ENCODE assay signal across 8 mouse cellular contexts in the genomic region with DNA sequence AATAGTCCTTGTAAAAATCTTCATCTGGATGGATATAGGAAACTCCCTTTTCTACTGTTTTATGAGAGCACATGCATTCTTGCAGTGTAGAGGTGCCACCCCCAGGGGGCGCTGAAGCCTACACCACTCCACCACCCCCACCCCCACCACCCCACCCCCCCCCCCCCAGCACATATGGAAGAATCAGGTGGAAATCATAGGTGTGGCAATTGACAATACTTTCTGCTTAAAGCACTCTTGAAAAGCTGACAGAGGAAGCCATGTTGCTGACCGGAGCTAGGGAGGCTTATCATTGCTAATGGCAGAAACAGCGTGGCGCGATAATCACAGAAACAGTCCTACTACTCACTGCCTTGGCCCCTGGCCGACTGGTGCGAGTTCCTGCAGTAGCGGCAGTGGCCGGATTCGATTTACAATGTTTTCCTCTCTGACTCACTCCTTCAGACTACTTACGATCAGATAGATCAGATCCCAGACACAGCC.
DNase-seq lines count a peak whose midpoint lies in the region; ATAC-seq and TF ChIP-seq lines count a peak whose summit lies in the region.
"Had no signal": no experiment of that assay in that cellular context is flagged by ENCODE, and none has a peak within 500 bp of the region (broad histone marks: within the 10 kb centered on the region; RNA-seq: fewer than 3 reads in every experiment).

No protein-coding gene starts in this region.

- no peak for TF ChIP-seq POLR2A in testis, adult 2 months (IDR thresholded peaks at IDR 0.05; ENCODE audit: control insufficient read depth, low read depth, low read length)
- TF ChIP-seq POLR2A in cortical plate, adult 2 months (IDR thresholded peaks at IDR 0.05; ENCODE audit: extremely low read depth, insufficient read depth, low read length), result no peak
- TF ChIP-seq POLR2A in small intestine, adult 2 months (IDR thresholded peaks at IDR 0.05; ENCODE audit: low read depth, low read length), result no peak

- H3K4me3 ChIP-seq in testis, adult 2 months (ENCODE audit: control insufficient read depth, low read depth, low read length), result peak overlapping the region; percentile 32
- no peak overlapping the region for H3K4me3 ChIP-seq in cortical plate, adult 2 months (ENCODE audit: insufficient read depth, low read length)
- H3K4me3 ChIP-seq in heart, embryonic 10.5 days, result peak overlapping the region; percentile 43
- peak overlapping the region; percentile 14; the same call in 1 of the 2 replicates for H3K4me3 ChIP-seq in small intestine, adult 2 months (ENCODE audit: low read depth, low read length)
- no peak overlapping the region for H3K4me3 ChIP-seq in midbrain, embryonic 16.5 days (ENCODE audit: low read depth, low read length)
- H3K4me3 ChIP-seq: erythroblast, embryonic 14.5 days had no signal

- no peak for ATAC-seq in midbrain, embryonic 16.5 days

- no peak for DNase-seq in testis, postnatal 14 days (ENCODE audit: low spot score)
- DNase-seq in heart, embryonic 10.5 days (ENCODE audit: low spot score), result peak; percentile 77
- DNase-seq in kidney, postnatal 4 days, result peak; percentile 74 to 79

- H3K27me3 ChIP-seq in testis, adult 2 months (ENCODE audit: control insufficient read depth, insufficient read depth, low read length), result no peaks in the 10 kb centered on the region
- no peaks in the 10 kb centered on the region for H3K27me3 ChIP-seq in heart, embryonic 10.5 days (ENCODE audit: insufficient read depth, poor library complexity, severe bottlenecking)
- H3K27me3 ChIP-seq in small intestine, adult 2 months (ENCODE audit: control insufficient read depth, insufficient read depth, low read length), result no peaks in the 10 kb centered on the region
- no peaks in the 10 kb centered on the region for H3K27me3 ChIP-seq in midbrain, embryonic 16.5 days (ENCODE audit: control insufficient read depth, insufficient read depth, low read depth, low read length)

- TF ChIP-seq CTCF in testis, adult 2 months (IDR thresholded peaks at IDR 0.05; ENCODE audit: control insufficient read depth, insufficient read depth, insufficient replicate concordance, low read depth, low read length), result peak; percentile 50; the same call in 1 of the 2 replicates
- peak; percentile 32 for TF ChIP-seq CTCF in cortical plate, adult 2 months (IDR thresholded peaks at IDR 0.05; ENCODE audit: extremely low read depth, insufficient read depth, low read length)
- TF ChIP-seq CTCF in small intestine, adult 2 months (IDR thresholded peaks at IDR 0.05; ENCODE audit: extremely low read depth, insufficient read length, insufficient replicate concordance, low read depth, low read length), result peak; percentile 53; the same call in 1 of the 2 replicates

- peaks cover 4% of the 10 kb centered on the region for H3K4me1 ChIP-seq in testis, adult 2 months (ENCODE audit: control insufficient read depth, insufficient read depth, low read length)
- H3K4me1 ChIP-seq in cortical plate, adult 2 months (ENCODE audit: control insufficient read depth, insufficient read depth, low read length), result peaks cover 2% of the 10 kb centered on the region
- peaks cover 23% of the 10 kb centered on the region for H3K4me1 ChIP-seq in heart, embryonic 10.5 days
- H3K4me1 ChIP-seq in small intestine, adult 2 months (ENCODE audit: control insufficient read depth, insufficient read depth, insufficient read length, low read length), result no peaks in the 10 kb centered on the region
- H3K4me1 ChIP-seq in midbrain, embryonic 16.5 days (ENCODE audit: control insufficient read depth, insufficient read depth, low read length), result peaks cover 4% of the 10 kb centered on the region; the same call in 1 of the 2 replicates

- H3K9ac ChIP-seq in midbrain, embryonic 16.5 days (ENCODE audit: low read depth, low read length), result no peak overlapping the region

- H3K4me2 ChIP-seq in midbrain, embryonic 16.5 days (ENCODE audit: low read length), result no peak overlapping the region

- WGBS in heart, embryonic 10.5 days, result 11% methylated on average over 11 of the region's 11 CpGs
- 21% methylated on average over 11 of the region's 11 CpGs for WGBS in small intestine, adult 2 months
- 49% methylated on average over 11 of the region's 11 CpGs for whole genome bisulfite sequencing in midbrain, embryonic 16.5 days

- H3K27ac ChIP-seq in testis, adult 2 months (ENCODE audit: control insufficient read depth, insufficient read depth, low read depth, low read length), result no peak overlapping the region
- H3K27ac ChIP-seq in cortical plate, adult 2 months (ENCODE audit: insufficient read depth, low read length), result no peak overlapping the region
- H3K27ac ChIP-seq in heart, embryonic 10.5 days, result peak overlapping the region; percentile 67
- H3K27ac ChIP-seq in small intestine, adult 2 months (ENCODE audit: insufficient read depth, low read depth, low read length), result no peak overlapping the region
- no peak overlapping the region for H3K27ac ChIP-seq in midbrain, embryonic 16.5 days (ENCODE audit: low read length)

- H3K9me3 ChIP-seq in heart, embryonic 10.5 days, result no peaks in the 10 kb centered on the region
- H3K9me3 ChIP-seq in midbrain, embryonic 16.5 days (replicated peaks; ENCODE audit: control insufficient read depth, low read length, poor library complexity, severe bottlenecking), result no peaks in the 10 kb centered on the region

- H3K36me3 ChIP-seq in testis, adult 2 months (ENCODE audit: control insufficient read depth, insufficient read depth, low read length), result no peaks in the 10 kb centered on the region
- H3K36me3 ChIP-seq in heart, embryonic 10.5 days, result no peaks in the 10 kb centered on the region
- H3K36me3 ChIP-seq in small intestine, adult 2 months (ENCODE audit: control insufficient read depth, insufficient read depth, low read length), result no peaks in the 10 kb centered on the region
- H3K36me3 ChIP-seq in midbrain, embryonic 16.5 days (ENCODE audit: control insufficient read depth, insufficient read depth, low read length), result no peaks in the 10 kb centered on the region

Comparison
In these comparisons a context has a peak if more than half of its experiments do, and no peak if none do; other contexts are left out.
1. H3K4me3 ChIP-seq: peak in testis, adult 2 months (single experiment), heart, embryonic 10.5 days (single experiment) and small intestine, adult 2 months (single experiment); none in cortical plate, adult 2 months (single experiment) and midbrain, embryonic 16.5 days (single experiment).
2. Peak in every context shown above with its lines, with median percentiles within 50 percentile points of each other: CTCF ChIP-seq.